Mouse (Mus musculus) neural tube, embryonic 12.5 days (tissue): ENCODE measurements around the gene Olfr1206. TPM values are rescaled to one million over a fixed set of nuclear protein-coding genes. Genes with fewer than 3 reads are reported as not detected.

ENCODE experiments used
- ATAC-seq: fragments of 200-750 bp; cut with Nextera tagmentation; 2 replicates; pipeline ENCODE4 v1.8.0; 2017; ENCODE audit warnings: low read depth, mild to moderate bottlenecking, moderate TSS enrichment, moderate library complexity; ENCODE audit not compliant: low FRiP score
- H3K27ac ChIP-seq: fragments of 300-500 bp; sonication (generic); 2 replicates; pipeline ENCODE4 v1.5.1; 2016
- H3K27me3 ChIP-seq: fragments of 300-500 bp; sonication (generic); replicated peaks from 2 replicates; pipeline ENCODE4 v1.6.1; 2016; ENCODE audit warnings: mild to moderate bottlenecking
- H3K36me3 ChIP-seq: fragments of 300-500 bp; sonication (generic); 2 replicates; pipeline ENCODE4 v1.6.1; 2016; ENCODE audit warnings: mild to moderate bottlenecking
- H3K4me1 ChIP-seq: fragments of 300-500 bp; sonication (generic); 2 replicates; pipeline ENCODE4 v1.6.1; 2016
- H3K4me2 ChIP-seq: fragments of 300-500 bp; sonication (generic); replicated peaks from 2 replicates; pipeline ENCODE4 v1.6.1; 2016; ENCODE audit warnings: mild to moderate bottlenecking
- H3K4me3 ChIP-seq: fragments of 300-500 bp; sonication (generic); 2 replicates; pipeline ENCODE4 v1.5.1; 2016
- H3K9ac ChIP-seq: fragments of 300-500 bp; sonication (generic); 2 replicates; pipeline ENCODE4 v1.6.1; 2016; ENCODE audit warnings: mild to moderate bottlenecking
- H3K9me3 ChIP-seq: fragments of 300-500 bp; sonication (generic); 2 replicates; pipeline ENCODE4 v1.6.1; 2016; ENCODE audit warnings: mild to moderate bottlenecking
- WGBS: fragments of 180-500 bp; shearing (Covaris S2); methylation state at CpG from one replicate; pipeline ENCODE4 v1.1.7; 2016; 5-methylcytosine and 5-hydroxymethylcytosine counted together
- polyA plus RNA-seq: library from polyadenylated mRNA; unstranded; fragments of >200 nt; fragmentation: Nextera tagmentation; extraction: Ambion mirVana; gene quantifications from 2 replicates; pipeline ENCODE4 v1.2.1, GENCODE M21; 2016

Gene Olfr1206
- polyA plus RNA-seq: not detected in 2 replicates

DNA sequence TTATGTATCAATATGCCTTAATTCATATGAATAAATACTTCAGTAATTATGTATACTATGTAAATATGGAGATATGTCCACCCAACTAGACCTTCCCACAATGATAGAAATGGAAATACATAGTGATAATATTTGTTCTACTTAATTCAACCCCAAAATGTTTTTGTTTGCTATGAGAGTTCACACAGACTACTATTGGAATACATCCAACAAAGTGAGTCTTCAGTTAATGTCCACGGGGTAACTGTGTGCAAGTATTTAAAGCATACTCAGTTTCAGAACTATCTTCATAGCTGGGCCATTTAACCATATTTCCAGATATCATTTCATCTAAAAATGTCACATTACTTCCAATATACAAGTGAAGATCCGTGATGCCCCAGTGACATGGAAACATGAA, at the start of gene Olfr1206:
Gene Olfr1206, plus strand, starts transcription at position 301 of the 400 bp plus-strand sequence.
- no peaks in the 10 kb centered on the region for H3K27me3 ChIP-seq
- ATAC-seq: no peak
- no peak within 1 kb of the TSS for H3K27ac ChIP-seq
- H3K4me3 ChIP-seq: no peak within 1 kb of the TSS
- H3K4me1 ChIP-seq: no peaks in the 10 kb centered on the region
- H3K9me3 ChIP-seq: no peaks in the 10 kb centered on the region
- 82% methylated on average over 2 of the region's 2 CpGs for WGBS
- no peaks in the 10 kb centered on the region for H3K36me3 ChIP-seq
- no peak within 1 kb of the TSS for H3K9ac ChIP-seq
- H3K4me2 ChIP-seq: no peak within 1 kb of the TSS

DNA sequence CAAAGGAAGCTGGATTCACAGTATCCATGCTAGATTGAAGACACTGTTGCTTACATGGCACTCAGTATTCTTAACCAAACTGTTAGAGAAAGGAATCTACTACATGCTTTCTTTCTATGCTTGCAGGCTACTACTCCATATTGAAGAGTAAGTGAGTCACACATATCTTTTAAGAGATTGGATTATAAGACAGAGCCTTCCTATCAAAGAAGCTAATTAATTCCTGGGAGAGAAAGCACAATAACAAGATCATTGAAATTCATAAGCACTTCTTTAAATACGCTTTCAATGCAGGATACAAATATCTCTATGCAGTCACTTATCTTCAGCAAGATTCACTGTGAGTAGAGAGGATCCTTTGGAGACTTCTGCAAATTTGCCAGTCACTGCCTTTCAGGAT, 48.8 kb upstream of the Olfr1206 start, which contains the start of gene Olfr1202:
Gene Olfr1202, plus strand, starts transcription at position 301 of the 400 bp plus-strand sequence.
- Histone ChIP-seq H3K4me2 (no peak within 1 kb of the TSS), H3K4me1 (no peaks in the 10 kb centered on the region), H3K27ac (no peak within 1 kb of the TSS), H3K9ac (no peak within 1 kb of the TSS), H3K4me3 (no peak within 1 kb of the TSS), H3K36me3 (no peaks in the 10 kb centered on the region), H3K27me3 (no peaks in the 10 kb centered on the region), H3K9me3 (no peaks in the 10 kb centered on the region)
- ATAC-seq: no peak
- WGBS: 92% methylated on average over 1 of the region's 1 CpGs

- no peaks in the 10 kb centered on the region for H3K4me1 ChIP-seq
- no peaks in the 10 kb centered on the region for H3K9me3 ChIP-seq
- H3K4me3 ChIP-seq: no peak within 1 kb of the TSS
- H3K27me3 ChIP-seq: no peaks in the 10 kb centered on the region
- no peaks in the 10 kb centered on the region for H3K36me3 ChIP-seq
- no peak for ATAC-seq
- WGBS: 96% methylated on average over 2 of the region's 2 CpGs
- H3K27ac ChIP-seq: no peak within 1 kb of the TSS
- no peak within 1 kb of the TSS for H3K4me2 ChIP-seq
- no peak within 1 kb of the TSS for H3K9ac ChIP-seq
These were observed 33.6 kb upstream of the Olfr1206 start, which contains the start of gene Olfr1205 for GRCm38 (mm10) chr2:88829437-88829836. Gene Olfr1205 (plus strand): TSS chr2:88829737.

DNA sequence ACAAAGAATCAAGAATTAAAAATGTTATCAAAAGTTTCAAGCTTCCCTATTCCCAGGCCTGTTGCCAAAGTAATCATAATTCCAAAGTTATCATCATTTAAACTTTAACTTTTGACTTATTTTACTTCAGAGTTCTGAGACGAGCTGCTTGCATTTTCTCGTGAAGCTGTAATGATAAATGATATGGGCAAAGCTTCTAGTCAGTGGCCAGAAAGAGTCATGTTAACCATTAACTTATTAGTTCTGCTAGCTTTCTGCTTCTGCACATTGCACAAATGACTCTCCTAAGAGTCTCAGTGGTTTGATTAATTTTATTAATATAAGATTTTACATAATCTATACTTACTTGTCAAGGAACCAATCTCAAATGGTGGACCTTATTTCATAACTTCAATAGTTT, 24.6 kb upstream of the Olfr1206 start:
- no peak overlapping the region for H3K27ac ChIP-seq
- H3K27me3 ChIP-seq: no peaks in the 10 kb centered on the region
- no peaks in the 10 kb centered on the region for H3K9me3 ChIP-seq
- no peak overlapping the region for H3K9ac ChIP-seq
- no peak overlapping the region for H3K4me3 ChIP-seq
- WGBS: 85% methylated on average over 2 of the region's 2 CpGs
- H3K4me2 ChIP-seq: no peak overlapping the region
- H3K36me3 ChIP-seq: no peaks in the 10 kb centered on the region
- H3K4me1 ChIP-seq: no peaks in the 10 kb centered on the region
- no peak for ATAC-seq

DNA sequence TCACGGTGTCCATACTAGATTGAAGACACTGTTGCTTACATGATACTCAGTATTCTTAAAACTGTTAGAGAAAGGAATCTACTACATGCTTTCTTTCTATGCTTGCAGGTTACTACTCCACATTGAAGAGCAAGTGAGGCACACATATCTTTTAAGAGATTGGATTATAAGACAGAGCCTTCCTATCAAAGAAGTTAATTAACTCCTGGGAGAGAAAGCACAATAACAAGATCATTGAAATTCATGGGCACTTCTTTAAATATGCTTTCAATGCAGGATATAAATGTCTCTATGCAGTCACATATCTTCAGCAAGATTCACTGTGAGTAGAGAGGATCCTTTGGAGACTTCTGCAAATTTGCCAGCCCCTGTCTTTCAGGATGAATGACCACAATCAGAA, 14.0 kb upstream of the Olfr1206 start, which contains the start of gene Olfr1204:
Gene Olfr1204, plus strand, starts transcription at position 301 of the 400 bp plus-strand sequence.
- WGBS: 88% methylated on average over 1 of the region's 1 CpGs

GRCm38 (mm10) chr2:88902211-88902610, 39.2 kb downstream of the Olfr1206 start, which contains the start of gene Olfr1208:
Gene Olfr1208 (minus strand): TSS chr2:88902311.
- Histone ChIP-seq H3K27ac (no peak within 1 kb of the TSS), H3K27me3 (no peaks in the 10 kb centered on the region), H3K36me3 (no peaks in the 10 kb centered on the region), H3K4me2 (no peak within 1 kb of the TSS), H3K9me3 (no peaks in the 10 kb centered on the region), H3K4me1 (no peaks in the 10 kb centered on the region), H3K9ac (no peak within 1 kb of the TSS), H3K4me3 (no peak within 1 kb of the TSS)
- ATAC-seq: no peak

More for the DNA sequence above, 14.0 kb upstream of the Olfr1206 start, which contains the start of gene Olfr1204:
- no peak for ATAC-seq
- H3K27ac ChIP-seq: no peak within 1 kb of the TSS
- no peaks in the 10 kb centered on the region for H3K27me3 ChIP-seq
- no peaks in the 10 kb centered on the region for H3K36me3 ChIP-seq
- no peaks in the 10 kb centered on the region for H3K4me1 ChIP-seq
- no peak within 1 kb of the TSS for H3K4me2 ChIP-seq
- H3K9ac ChIP-seq: no peak within 1 kb of the TSS
- no peak within 1 kb of the TSS for H3K4me3 ChIP-seq
- H3K9me3 ChIP-seq: no peaks in the 10 kb centered on the region

DNA sequence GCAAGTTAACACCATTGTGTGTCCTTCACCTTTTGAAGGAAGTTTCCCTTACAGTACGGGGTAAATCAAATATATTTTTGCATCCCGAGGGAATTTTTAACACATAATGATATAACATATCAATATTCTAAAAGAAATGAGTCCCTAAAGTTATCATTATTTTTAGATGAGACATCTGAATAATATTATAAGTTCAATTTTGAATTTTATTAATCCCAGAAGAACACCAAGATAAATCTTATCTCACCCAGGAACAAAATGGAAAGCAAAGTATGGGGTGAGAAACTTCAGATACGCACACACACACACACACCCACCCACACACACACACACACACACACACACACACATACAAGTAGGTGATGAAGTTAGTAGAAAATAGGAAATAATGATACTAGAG, 52.0 kb downstream of the Olfr1206 start, which contains the start of gene Olfr1209:
Gene Olfr1209, minus strand, starts transcription at position 101 of the 400 bp plus-strand sequence.
- no peaks in the 10 kb centered on the region for H3K36me3 ChIP-seq
- H3K4me3 ChIP-seq: no peak within 1 kb of the TSS
- no peaks in the 10 kb centered on the region for H3K4me1 ChIP-seq
- H3K9ac ChIP-seq: no peak within 1 kb of the TSS
- WGBS: 88% methylated on average over 3 of the region's 3 CpGs
- H3K27me3 ChIP-seq: no peaks in the 10 kb centered on the region
- H3K9me3 ChIP-seq: no peaks in the 10 kb centered on the region
- H3K4me2 ChIP-seq: no peak within 1 kb of the TSS
- H3K27ac ChIP-seq: no peak within 1 kb of the TSS
- ATAC-seq: no peak

Other genes starting within 250 kb of the Olfr1206 start
- not detected in 2 replicates for gene Olfr1191-ps1, start 222.7 kb upstream of the Olfr1206 start, polyA plus RNA-seq
- gene Olfr1192-ps1, start 214.7 kb upstream of the Olfr1206 start, polyA plus RNA-seq: not detected in 2 replicates
- gene Olfr1193, start 187.6 kb upstream of the Olfr1206 start, polyA plus RNA-seq: not detected in 2 replicates
- gene Olfr1195, start 174.0 kb upstream of the Olfr1206 start, polyA plus RNA-seq: not detected in 2 replicates
- not detected in 2 replicates for gene Olfr1196, start 158.6 kb upstream of the Olfr1206 start, polyA plus RNA-seq
- gene Olfr1197, start 130.9 kb upstream of the Olfr1206 start, polyA plus RNA-seq: not detected in 2 replicates
- gene Olfr1198, start 111.9 kb upstream of the Olfr1206 start, polyA plus RNA-seq: not detected in 2 replicates
- not detected in 2 replicates for gene Olfr1199, start 102.8 kb upstream of the Olfr1206 start, polyA plus RNA-seq
- gene Olfr1200, start 92.7 kb upstream of the Olfr1206 start, polyA plus RNA-seq: not detected in 2 replicates
- not detected in 2 replicates for gene Olfr1201, start 70.2 kb upstream of the Olfr1206 start, polyA plus RNA-seq
- 0.05 TPM in 1 of 2 replicates, not detected in the other for gene Olfr1202, start 48.7 kb upstream of the Olfr1206 start, polyA plus RNA-seq
- not detected in 2 replicates for gene Olfr1205, start 33.5 kb upstream of the Olfr1206 start, polyA plus RNA-seq
- not detected in 2 replicates for gene Olfr1204, start 13.9 kb upstream of the Olfr1206 start, polyA plus RNA-seq
- not detected in 2 replicates for gene Olfr1208, start 39.1 kb downstream of the Olfr1206 start, polyA plus RNA-seq
- gene Olfr1209, start 51.9 kb downstream of the Olfr1206 start, polyA plus RNA-seq: not detected in 2 replicates
- gene Olfr1211, start 74.9 kb downstream of the Olfr1206 start, polyA plus RNA-seq: not detected in 2 replicates
- not detected in 2 replicates for gene Olfr1212, start 90.7 kb downstream of the Olfr1206 start, polyA plus RNA-seq
- gene Gm13762, start 117.0 kb downstream of the Olfr1206 start, polyA plus RNA-seq: not detected in 2 replicates
- gene Olfr1214, start 129.4 kb downstream of the Olfr1206 start, polyA plus RNA-seq: not detected in 2 replicates
- gene Olfr1215, start 143.7 kb downstream of the Olfr1206 start, polyA plus RNA-seq: not detected in 2 replicates
- not detected in 2 replicates for gene Olfr1216, start 155.1 kb downstream of the Olfr1206 start, polyA plus RNA-seq
- gene Olfr1217, start 168.8 kb downstream of the Olfr1206 start, polyA plus RNA-seq: not detected in 2 replicates
- not detected in 2 replicates for gene Olfr1218, start 198.0 kb downstream of the Olfr1206 start, polyA plus RNA-seq
- gene Olfr1219, start 220.3 kb downstream of the Olfr1206 start, polyA plus RNA-seq: not detected in 2 replicates
- gene Olfr1220, start 243.6 kb downstream of the Olfr1206 start, polyA plus RNA-seq: 0.04 TPM in 1 of 2 replicates, not detected in the other